Mouse (Mus musculus) thymus, adult 2 months (tissue): ENCODE results near the gene Irf2bp1.

Source experiments
- CTCF ChIP-seq: fragments of 200-500 bp; IDR thresholded peaks from 2 replicates; pipeline ENCODE4 v1.5.1; 2012; ENCODE audit warnings: mild to moderate bottlenecking, control low read depth, low read length, moderate library complexity, borderline replicate concordance; ENCODE audit not compliant: control insufficient read depth, poor library complexity, insufficient read depth; ENCODE audit errors: extremely low read depth
- POLR2A ChIP-seq: fragments of 200-500 bp; IDR thresholded peaks from 2 replicates; pipeline ENCODE4 v1.6.1; 2012; ENCODE audit warnings: mild to moderate bottlenecking, low read length, control low read depth, moderate library complexity; ENCODE audit not compliant: control insufficient read depth, poor library complexity, insufficient read depth; ENCODE audit errors: extremely low read depth

DNA sequence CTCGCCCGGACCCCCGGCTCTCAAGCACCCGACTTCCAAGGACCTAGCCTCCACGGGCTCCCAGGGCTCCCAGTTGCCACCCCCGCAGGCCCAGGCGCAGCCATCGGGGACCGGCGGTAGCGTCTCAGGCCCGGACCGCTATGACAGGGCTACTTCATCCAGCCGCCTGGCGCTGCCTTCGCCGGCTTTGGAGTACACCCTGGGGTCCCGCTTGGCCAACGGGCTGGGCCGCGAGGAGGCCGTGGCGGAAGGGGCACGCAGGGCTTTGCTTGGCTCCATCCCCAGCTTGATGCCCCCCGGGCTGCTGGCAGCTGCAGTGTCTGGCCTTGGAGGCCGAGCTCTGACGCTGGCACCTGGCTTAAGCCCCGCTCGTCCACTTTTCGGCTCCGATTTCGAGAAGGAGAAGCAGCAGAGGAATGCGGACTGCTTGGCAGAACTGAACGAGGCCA lies 811 bp downstream of the Irf2bp1 start:
- no peak for TF ChIP-seq POLR2A
- TF ChIP-seq CTCF, result no peak
